Mouse (Mus musculus) hindbrain, embryonic 10.5 days (tissue): Measurements from ENCODE around the gene Hnrnpl. TPM values are rescaled to one million over a fixed set of nuclear protein-coding genes. Genes with fewer than 3 reads are reported as not detected.

Experiments
- DNase-seq: peaks from one replicate; pipeline ENCODE4 v3.0.0-alpha.2; 2017; ENCODE audit warnings: low spot score
- H3K27ac ChIP-seq: fragments of 300-500 bp; sonication (generic); 2 replicates; pipeline ENCODE4 v1.5.1; 2016; ENCODE audit warnings: mild to moderate bottlenecking, moderate library complexity
- H3K27me3 ChIP-seq: fragments of 300-500 bp; sonication (generic); 2 replicates; pipeline ENCODE4 v1.6.1; 2016; ENCODE audit warnings: mild to moderate bottlenecking; ENCODE audit not compliant: poor library complexity, insufficient read depth, severe bottlenecking
- H3K36me3 ChIP-seq: fragments of 300-500 bp; sonication (generic); 2 replicates; pipeline ENCODE4 v1.6.1; 2016; ENCODE audit warnings: mild to moderate bottlenecking, moderate library complexity
- H3K4me1 ChIP-seq: fragments of 300-500 bp; sonication (generic); replicated peaks from 2 replicates; pipeline ENCODE4 v1.6.1; 2016; ENCODE audit warnings: mild to moderate bottlenecking
- H3K4me3 ChIP-seq: fragments of 300-500 bp; sonication (generic); 2 replicates; pipeline ENCODE4 v1.5.1; 2016; ENCODE audit warnings: mild to moderate bottlenecking, moderate library complexity
- H3K9me3 ChIP-seq: fragments of 300-500 bp; sonication (generic); 2 replicates; pipeline ENCODE4 v1.6.1; 2016; ENCODE audit warnings: mild to moderate bottlenecking, moderate library complexity
- WGBS: fragments of 180-500 bp; shearing (Covaris S2); methylation state at CpG from one replicate; pipeline ENCODE4 v1.1.7; 2016; 5-methylcytosine and 5-hydroxymethylcytosine counted together
- polyA plus RNA-seq: library from polyadenylated mRNA; unstranded; fragments of >200 nt; fragmentation: Nextera tagmentation; extraction: Ambion mirVana; gene quantifications from 2 replicates; pipeline ENCODE4 v1.2.1, GENCODE M21; 2016

The Hnrnpl gene
- 312 TPM in 2 replicates for polyA plus RNA-seq

DNA sequence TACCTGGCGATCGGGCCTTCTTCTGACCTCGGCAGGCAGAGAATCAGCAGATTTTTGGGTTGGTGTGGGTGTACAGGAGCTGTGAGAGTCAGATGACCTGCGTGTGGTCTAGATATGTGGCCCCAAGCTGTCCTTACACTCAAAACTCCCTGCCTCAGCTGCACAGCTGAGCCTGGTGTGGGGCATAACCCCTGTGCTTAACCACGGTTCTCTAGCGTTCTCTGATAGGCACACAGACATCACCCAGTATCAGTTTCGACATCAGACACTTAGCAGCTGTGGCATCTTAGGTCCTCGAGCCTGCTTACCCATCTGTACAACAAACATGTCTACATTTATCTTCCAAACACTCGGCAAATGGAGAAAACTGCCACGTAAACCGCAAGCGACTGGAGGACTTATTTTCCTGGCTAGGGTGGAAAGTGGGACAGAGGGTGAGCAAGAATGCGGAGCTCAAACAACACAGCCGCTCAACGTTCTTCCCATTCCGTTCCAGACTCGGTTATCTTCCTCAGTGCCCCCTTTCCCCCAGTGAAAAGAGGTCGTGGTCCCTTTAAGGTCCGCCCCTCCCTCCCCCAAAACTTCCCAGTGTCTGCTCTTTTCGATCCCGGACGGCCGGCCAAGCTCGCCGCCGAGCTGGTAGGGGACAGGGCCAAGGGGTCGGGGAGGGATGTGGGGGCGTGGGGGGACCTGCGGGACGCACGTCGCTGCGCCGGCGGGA is at the start of gene Hnrnpl:
Gene Hnrnpl, plus strand, starts transcription at position 321 of the 721 bp plus-strand sequence.
- Histone ChIP-seq H3K4me3 (peak within 1 kb of the TSS; percentile 87), H3K9me3 (no peaks in the 10 kb centered on the region), H3K4me1 (peaks cover 55% of the 10 kb centered on the region), H3K27ac (peak within 1 kb of the TSS; percentile 100), H3K27me3 (no peaks in the 10 kb centered on the region), H3K36me3 (peaks cover 19% of the 10 kb centered on the region)
- WGBS: 3% methylated on average over 35 of the region's 35 CpGs
- no peak for DNase-seq

- H3K36me3 ChIP-seq: peaks cover 55% of the 10 kb centered on the region
These were observed 49.7 kb upstream of the Hnrnpl start for GRCm38 (mm10) chr7:28758623-28759022.

GRCm38 (mm10) chr7:28761907-28762306 is 46.4 kb upstream of the Hnrnpl start:
- 92% methylated on average over 9 of the region's 9 CpGs for WGBS
- H3K27ac ChIP-seq: no peak overlapping the region
- H3K4me3 ChIP-seq: no peak overlapping the region
- H3K4me1 ChIP-seq: peaks cover 14% of the 10 kb centered on the region
- peaks cover 45% of the 10 kb centered on the region for H3K36me3 ChIP-seq
- no peaks in the 10 kb centered on the region for H3K9me3 ChIP-seq
- H3K27me3 ChIP-seq: peaks cover 8% of the 10 kb centered on the region
- DNase-seq: no peak

More at GRCm38 (mm10) chr7:28758623-28759022, 49.7 kb upstream of the Hnrnpl start:
- peaks cover 25% of the 10 kb centered on the region for H3K27me3 ChIP-seq
- H3K4me3 ChIP-seq: no peak overlapping the region
- 83% methylated on average over 13 of the region's 13 CpGs for WGBS
- no peak for DNase-seq
- H3K4me1 ChIP-seq: peaks cover 14% of the 10 kb centered on the region
- no peaks in the 10 kb centered on the region for H3K9me3 ChIP-seq
- no peak overlapping the region for H3K27ac ChIP-seq

DNA sequence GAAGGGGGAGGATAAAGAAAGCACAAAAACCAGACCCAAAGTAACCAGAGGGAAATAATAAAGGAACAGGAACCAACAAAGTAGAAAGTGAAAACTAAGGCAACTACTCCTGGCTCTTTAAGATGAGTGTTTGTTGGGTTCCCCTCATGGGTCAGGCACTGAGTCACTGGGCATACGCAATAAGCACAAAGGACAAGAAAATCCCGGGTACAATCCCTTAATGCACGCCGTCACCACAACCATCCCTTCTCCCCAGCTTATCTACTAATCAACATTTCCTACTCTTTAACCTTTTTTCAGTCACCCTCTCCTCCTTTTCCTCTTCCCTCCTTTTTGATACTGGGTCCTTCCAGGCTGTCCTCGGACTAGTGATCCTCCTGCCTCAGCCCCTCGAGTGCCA is 43.1 kb upstream of the Hnrnpl start:
- H3K4me1 ChIP-seq: peaks cover 39% of the 10 kb centered on the region
- H3K36me3 ChIP-seq: peaks cover 20% of the 10 kb centered on the region
- 87% methylated on average over 6 of the region's 6 CpGs for WGBS
- H3K4me3 ChIP-seq: peak overlapping the region; percentile 82
- DNase-seq: no peak
- H3K27ac ChIP-seq: no peak overlapping the region
- H3K9me3 ChIP-seq: no peaks in the 10 kb centered on the region
- H3K27me3 ChIP-seq: no peaks in the 10 kb centered on the region

DNA sequence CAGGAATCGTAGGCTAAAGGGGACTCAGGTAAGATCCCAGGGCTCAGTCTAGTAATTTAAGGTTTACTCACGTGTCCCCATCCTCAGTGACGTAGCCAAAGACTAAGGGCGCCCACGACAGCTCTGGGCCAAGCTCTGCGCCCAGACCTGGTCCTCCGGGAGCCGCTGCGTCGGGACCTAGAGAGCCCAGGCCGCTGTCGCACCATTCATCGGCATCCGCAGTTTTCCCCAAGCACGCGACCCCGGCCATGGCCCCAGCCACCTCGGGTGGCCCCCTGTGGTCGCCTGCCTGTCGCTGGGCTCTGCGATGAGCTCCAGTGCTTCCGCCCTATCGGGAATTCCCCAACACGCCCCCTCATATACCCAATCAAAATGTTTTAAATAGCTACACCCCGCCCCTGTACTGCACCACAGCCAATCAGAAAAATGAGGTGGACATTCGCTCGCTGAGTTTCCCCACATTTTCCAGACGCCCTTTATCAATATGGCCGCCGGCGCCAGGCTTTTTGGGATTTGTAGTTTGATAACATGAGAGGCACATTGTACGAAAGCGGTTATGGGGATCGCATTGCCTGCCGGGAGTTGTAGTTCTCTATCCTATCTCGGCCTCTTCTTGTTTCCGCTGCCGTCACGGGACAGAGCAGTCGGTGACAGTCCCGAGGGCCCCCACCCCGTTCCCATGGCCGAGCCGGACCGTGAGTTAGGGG is 42.0 kb upstream of the Hnrnpl start, which contains the start of gene Sirt2:
Gene Sirt2, plus strand, starts transcription at position 563 of the 707 bp plus-strand sequence.
- DNase-seq: peak; percentile 98
- WGBS: under 1% methylated on average over 45 of the region's 45 CpGs
- H3K4me1 ChIP-seq: peaks cover 39% of the 10 kb centered on the region
- peaks cover 9% of the 10 kb centered on the region for H3K36me3 ChIP-seq
- no peaks in the 10 kb centered on the region for H3K27me3 ChIP-seq
- H3K4me3 ChIP-seq: peak within 1 kb of the TSS; percentile 82
- H3K27ac ChIP-seq: peak within 1 kb of the TSS; percentile 86
- H3K9me3 ChIP-seq: no peaks in the 10 kb centered on the region

DNA sequence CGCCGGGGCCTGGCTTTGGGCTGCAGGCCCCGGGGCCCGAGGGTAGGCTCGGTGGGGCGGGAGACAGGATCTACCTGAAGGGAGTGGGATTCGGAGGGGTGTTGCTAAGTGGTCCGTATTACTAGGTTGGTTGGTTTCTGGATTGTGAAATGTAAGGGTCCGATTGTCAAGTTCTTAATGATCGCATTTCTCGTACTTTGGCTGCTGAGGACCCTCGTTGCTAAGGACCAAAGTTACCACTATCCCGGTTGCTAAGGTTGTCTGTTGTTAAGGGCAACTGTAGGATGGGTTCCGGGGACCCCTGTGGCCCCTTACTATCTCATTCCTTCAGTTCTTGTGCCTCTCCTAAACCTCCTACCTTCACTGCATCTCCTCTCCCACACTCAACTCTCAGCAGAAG is 41.4 kb upstream of the Hnrnpl start:
- no peak for DNase-seq
- Histone ChIP-seq H3K27ac (peak overlapping the region; percentile 86), H3K36me3 (peaks cover 8% of the 10 kb centered on the region), H3K4me3 (peak overlapping the region; percentile 82), H3K27me3 (no peaks in the 10 kb centered on the region), H3K9me3 (no peaks in the 10 kb centered on the region), H3K4me1 (peaks cover 39% of the 10 kb centered on the region)
- WGBS: 7% methylated on average over 14 of the region's 14 CpGs

- H3K27ac ChIP-seq: peak within 1 kb of the TSS; percentile 86
These were observed 40.8 kb upstream of the Hnrnpl start, which contains the start of gene Nfkbib for GRCm38 (mm10) chr7:28767462-28767965. Gene Nfkbib (minus strand): TSS chr7:28767512.

DNA sequence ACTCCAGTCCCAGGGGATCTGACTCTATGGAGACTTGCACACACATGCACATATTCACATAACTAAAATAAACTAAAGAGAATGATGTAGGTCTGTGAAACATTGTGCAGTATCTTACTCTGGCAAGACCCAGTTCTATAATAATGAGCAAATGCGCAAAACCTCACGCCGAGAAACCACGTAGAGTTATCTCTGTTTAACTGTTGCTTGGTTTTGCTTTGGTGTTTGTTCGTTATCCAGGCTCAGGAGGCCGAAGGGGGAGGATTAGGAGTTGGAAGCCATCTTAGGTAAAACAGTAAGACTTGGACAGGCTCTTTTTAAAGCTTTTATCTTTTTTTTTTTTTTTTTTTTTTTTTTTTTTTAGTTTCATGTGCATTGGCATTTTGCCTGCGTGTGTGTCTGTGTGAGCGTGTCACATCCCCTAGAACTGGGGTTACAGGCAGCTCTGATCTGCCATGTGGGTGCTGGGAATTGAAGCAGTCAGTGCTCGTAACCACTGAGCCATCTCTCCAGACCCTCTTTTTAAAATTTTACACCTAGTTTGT is 38.9 kb upstream of the Hnrnpl start:
- peaks cover 10% of the 10 kb centered on the region for H3K36me3 ChIP-seq

More at GRCm38 (mm10) chr7:28767462-28767965, 40.8 kb upstream of the Hnrnpl start, which contains the start of gene Nfkbib:
- Histone ChIP-seq H3K4me1 (peaks cover 39% of the 10 kb centered on the region), H3K4me3 (peak within 1 kb of the TSS; percentile 82), H3K36me3 (peaks cover 10% of the 10 kb centered on the region), H3K27me3 (no peaks in the 10 kb centered on the region), H3K9me3 (no peaks in the 10 kb centered on the region)
- WGBS: 70% methylated on average over 7 of the region's 7 CpGs
- DNase-seq: no peak

GRCm38 (mm10) chr7:28770309-28770708 is 38.0 kb upstream of the Hnrnpl start:
- Histone ChIP-seq H3K4me3 (no peak overlapping the region), H3K9me3 (no peaks in the 10 kb centered on the region), H3K27me3 (no peaks in the 10 kb centered on the region), H3K4me1 (peaks cover 45% of the 10 kb centered on the region), H3K27ac (no peak overlapping the region), H3K36me3 (peaks cover 15% of the 10 kb centered on the region)
- no peak for DNase-seq
- 90% methylated on average over 3 of the region's 3 CpGs for WGBS

More for the DNA sequence above, 38.9 kb upstream of the Hnrnpl start:
- Histone ChIP-seq H3K4me1 (peaks cover 51% of the 10 kb centered on the region), H3K9me3 (no peaks in the 10 kb centered on the region), H3K27me3 (no peaks in the 10 kb centered on the region), H3K27ac (no peak overlapping the region), H3K4me3 (no peak overlapping the region)
- 92% methylated on average over 9 of the region's 9 CpGs for WGBS
- no peak for DNase-seq

DNA sequence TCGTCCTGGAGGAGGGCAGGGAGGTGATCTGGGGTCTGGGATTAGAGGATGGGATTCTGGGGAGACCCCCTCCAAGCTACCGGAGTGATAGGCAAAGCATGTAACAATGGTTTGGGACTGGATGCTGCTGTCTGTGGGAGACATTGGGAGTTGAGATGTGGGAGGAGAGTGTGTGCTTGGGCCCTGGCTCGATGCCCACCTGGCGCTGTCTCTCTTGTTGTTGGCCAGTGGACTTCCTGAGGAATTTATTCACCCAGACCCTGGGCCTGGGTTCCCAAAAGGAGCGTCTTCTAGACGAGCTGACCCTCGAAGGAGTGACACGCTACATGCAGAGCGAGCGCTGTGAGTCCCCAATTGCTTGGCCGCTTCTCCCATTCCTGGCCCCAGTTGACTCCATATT is 36.5 kb upstream of the Hnrnpl start:
- Histone ChIP-seq H3K4me1 (peaks cover 38% of the 10 kb centered on the region), H3K27me3 (no peaks in the 10 kb centered on the region), H3K9me3 (no peaks in the 10 kb centered on the region), H3K36me3 (peaks cover 30% of the 10 kb centered on the region), H3K27ac (no peak overlapping the region), H3K4me3 (no peak overlapping the region)
- 94% methylated on average over 11 of the region's 11 CpGs for WGBS
- DNase-seq: no peak

GRCm38 (mm10) chr7:28773163-28773562 is 35.2 kb upstream of the Hnrnpl start:
- no peak overlapping the region for H3K4me3 ChIP-seq
- H3K27me3 ChIP-seq: no peaks in the 10 kb centered on the region
- DNase-seq: no peak
- H3K9me3 ChIP-seq: no peaks in the 10 kb centered on the region
- peaks cover 25% of the 10 kb centered on the region for H3K4me1 ChIP-seq
- H3K27ac ChIP-seq: peak overlapping the region; percentile 50
- 68% methylated on average over 3 of the region's 3 CpGs for whole genome bisulfite sequencing
- peaks cover 34% of the 10 kb centered on the region for H3K36me3 ChIP-seq

- Histone ChIP-seq H3K9me3 (no peaks in the 10 kb centered on the region), H3K36me3 (peaks cover 39% of the 10 kb centered on the region), H3K4me1 (peaks cover 16% of the 10 kb centered on the region), H3K27me3 (no peaks in the 10 kb centered on the region), H3K27ac (peak overlapping the region; percentile 50), H3K4me3 (no peak overlapping the region)
- WGBS: 61% methylated on average over 12 of the region's 12 CpGs
- DNase-seq: peak; percentile 31
These were observed 34.2 kb upstream of the Hnrnpl start for GRCm38 (mm10) chr7:28774164-28774563.
